Mouse (Mus musculus): Measurements from ENCODE around the gene Vps72.

The Vps72 gene

DNA sequence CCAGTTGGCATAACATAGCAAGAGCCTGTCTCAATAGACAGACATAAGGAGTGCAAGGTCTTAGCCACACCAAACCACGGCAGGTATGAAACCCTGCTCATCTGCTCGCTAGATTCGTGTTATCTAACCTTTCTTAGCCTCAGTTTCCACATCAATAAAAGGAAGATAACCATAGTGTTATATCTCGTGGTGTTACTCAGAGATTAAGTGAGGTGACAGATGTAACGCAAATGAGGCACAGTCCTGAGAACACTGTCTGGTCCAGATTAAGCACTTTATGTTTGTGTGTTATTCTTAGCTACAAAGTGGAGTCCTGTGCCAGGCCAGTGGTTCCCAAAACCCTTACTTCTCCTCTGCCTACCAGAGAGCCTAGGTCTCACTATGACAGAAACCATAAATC lies 54.0 kb downstream of the Vps72 start:
- no peak for DNase-seq (ENCODE audit: low read depth, low spot score)

GRCm38 (mm10) chr3:95169996-95170395 lies 59.2 kb downstream of the Vps72 start:
- no peak for DNase-seq (ENCODE audit: low read depth, low spot score)

DNA sequence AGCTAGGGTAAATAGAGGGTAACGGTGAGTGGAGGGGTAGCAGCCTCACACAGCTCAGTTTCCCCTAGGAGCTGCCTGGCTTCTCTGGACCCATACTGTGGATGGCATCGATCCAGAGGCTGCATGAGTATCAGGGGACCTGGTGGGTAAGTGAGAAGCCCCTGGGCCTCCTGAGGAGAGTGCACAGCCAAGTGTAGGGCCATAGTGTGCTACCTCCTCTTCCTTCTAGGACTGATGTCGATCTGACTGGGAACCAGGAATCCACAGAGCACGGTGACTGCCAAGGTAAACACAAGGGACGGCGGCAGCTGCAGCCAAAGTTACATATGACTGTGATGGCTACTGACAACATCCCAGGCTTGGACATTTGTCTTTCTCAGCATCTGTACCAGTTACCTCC lies 60.3 kb downstream of the Vps72 start:
- DNase-seq (ENCODE audit: low read depth, low spot score), result no peak

Measured in retina, adult 2 months (tissue).